Mouse (Mus musculus): Measurements from ENCODE around the gene Stt3b. TPM values are rescaled to one million over a fixed set of nuclear protein-coding genes. Genes with fewer than 3 reads are reported as not detected.

The Stt3b gene
- total and polyA plus RNA-seq, 3 experiments, result 22.2 to 56.5 (median 54.9) TPM

DNA sequence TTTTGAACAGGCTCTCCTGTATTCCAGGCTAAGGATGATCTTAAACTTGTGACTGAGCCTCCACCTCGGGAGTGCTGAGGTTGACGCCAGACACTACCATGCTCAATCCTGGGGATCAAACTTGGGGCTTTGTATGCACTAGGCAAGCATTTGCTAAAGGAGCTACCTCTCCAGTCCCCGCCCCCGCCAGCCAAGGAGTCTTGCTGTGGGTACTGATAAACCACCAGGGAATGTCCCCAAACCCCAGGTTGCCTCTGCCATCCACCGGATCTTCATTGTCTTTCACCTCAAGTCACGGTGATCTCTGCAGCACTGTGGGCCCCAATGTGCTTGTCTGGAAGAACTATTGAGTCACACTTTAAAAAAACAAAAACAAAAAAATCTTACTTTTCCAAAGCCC, 107.1 kb downstream of the Stt3b start:
- Histone ChIP-seq H3K36me3 (ENCODE audit: control insufficient read depth, insufficient read depth, low read length) (no peaks in the 10 kb centered on the region), H3K4me1 (ENCODE audit: control insufficient read depth, insufficient read depth, low read length) (no peaks in the 10 kb centered on the region), H3K79me2 (replicated peaks; ENCODE audit: control insufficient read depth, insufficient read depth, low read length) (no peaks in the 10 kb centered on the region), H3K4me3 (no peak overlapping the region), H3K27me3 (ENCODE audit: control insufficient read depth, insufficient read depth, low read length) (no peaks in the 10 kb centered on the region), H3K9ac (ENCODE audit: low read depth, low read length) (no peak overlapping the region), H3K27ac (no peak overlapping the region)
- no peak for DNase-seq
- 71% methylated on average over 6 of the region's 6 CpGs for WGBS
- no peak for TF ChIP-seq POLR2A (IDR thresholded peaks at IDR 0.05; ENCODE audit: insufficient read depth, low read depth, low read length)
- no peak for TF ChIP-seq EP300 (IDR thresholded peaks at IDR 0.05; ENCODE audit: insufficient read depth, low read depth, low read length)
- TF ChIP-seq CTCF (IDR thresholded peaks at IDR 0.05), result no peak
- intact Hi-C loops (cut with DNase I), result no loop called here

DNA sequence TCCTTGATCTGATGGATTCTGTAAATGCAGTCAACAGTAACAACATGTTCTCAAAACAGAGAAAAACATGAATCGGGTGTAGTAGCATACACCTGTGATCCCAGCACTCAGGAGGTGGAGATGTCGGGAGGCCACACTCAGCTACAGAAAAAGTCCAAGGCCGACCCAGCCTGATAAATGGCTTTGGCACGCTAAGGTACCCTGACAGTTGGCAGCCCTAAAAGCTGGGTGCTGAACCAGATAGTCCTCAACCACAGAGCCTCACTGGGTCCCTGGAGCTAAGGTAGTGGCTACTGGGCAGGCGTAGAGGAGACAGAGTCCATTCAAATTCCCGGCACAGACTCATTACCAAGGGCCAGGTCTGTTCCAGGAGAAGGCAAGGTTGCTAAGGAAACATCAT, 109.0 kb downstream of the Stt3b start:
- H3K27ac ChIP-seq, result no peak overlapping the region
- H3K9ac ChIP-seq (ENCODE audit: low read depth, low read length), result no peak overlapping the region
- no peaks in the 10 kb centered on the region for H3K79me2 ChIP-seq (replicated peaks; ENCODE audit: control insufficient read depth, insufficient read depth, low read length)
- 96% methylated on average over 6 of the region's 6 CpGs for WGBS
- TF ChIP-seq CTCF (IDR thresholded peaks at IDR 0.05) (no peak), POLR2A (IDR thresholded peaks at IDR 0.05; ENCODE audit: insufficient read depth, low read depth, low read length) (no peak), EP300 (IDR thresholded peaks at IDR 0.05; ENCODE audit: insufficient read depth, low read depth, low read length) (no peak)
- no peaks in the 10 kb centered on the region for H3K36me3 ChIP-seq (ENCODE audit: control insufficient read depth, insufficient read depth, low read length)
- DNase-seq, result no peak
- no peak overlapping the region for H3K4me3 ChIP-seq
- H3K4me1 ChIP-seq (ENCODE audit: control insufficient read depth, insufficient read depth, low read length), result no peaks in the 10 kb centered on the region
- no peaks in the 10 kb centered on the region for H3K27me3 ChIP-seq (ENCODE audit: control insufficient read depth, insufficient read depth, low read length)
- intact Hi-C loops (cut with DNase I), result no loop called here

DNA sequence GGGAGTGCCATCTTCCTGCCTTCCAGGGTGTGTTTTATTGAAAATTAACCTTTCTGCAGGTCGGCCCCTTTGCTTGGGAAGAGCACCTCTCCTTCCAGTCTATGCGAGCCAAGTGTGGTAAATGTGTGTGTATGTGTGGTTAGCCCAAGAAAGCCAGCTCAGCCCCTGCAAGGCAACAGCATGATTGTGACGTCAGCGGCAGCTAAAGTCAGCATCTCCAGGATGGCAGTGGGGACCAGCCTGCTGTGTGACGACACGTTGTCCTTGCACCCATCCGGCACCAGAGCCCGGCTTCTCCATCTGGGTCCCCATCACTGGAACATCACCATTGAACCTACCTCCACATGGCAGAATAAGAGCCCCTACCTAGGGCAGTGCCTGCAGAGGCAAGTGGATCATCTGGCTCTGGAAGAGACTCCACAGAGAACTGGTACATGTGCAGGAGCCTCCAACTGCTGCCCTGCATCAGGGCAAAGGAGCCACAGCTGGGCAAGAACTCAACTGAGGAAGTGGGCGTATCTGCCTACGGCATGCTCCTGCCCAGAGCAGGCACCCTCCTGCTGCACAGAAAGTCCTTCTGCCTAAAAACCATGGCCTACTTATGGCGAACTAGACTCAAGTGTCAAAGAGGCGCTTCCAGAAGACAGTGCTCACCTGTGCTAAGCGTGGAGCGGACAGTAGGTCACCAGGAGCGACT, 109.9 kb downstream of the Stt3b start:
- Histone ChIP-seq H3K36me3 (ENCODE audit: control insufficient read depth, insufficient read depth, low read length) (no peaks in the 10 kb centered on the region), H3K9ac (ENCODE audit: low read depth, low read length) (no peak overlapping the region), H3K27ac (no peak overlapping the region), H3K79me2 (replicated peaks; ENCODE audit: control insufficient read depth, insufficient read depth, low read length) (no peaks in the 10 kb centered on the region), H3K27me3 (ENCODE audit: control insufficient read depth, insufficient read depth, low read length) (no peaks in the 10 kb centered on the region), H3K4me1 (ENCODE audit: control insufficient read depth, insufficient read depth, low read length) (no peaks in the 10 kb centered on the region), H3K4me3 (no peak overlapping the region)
- 92% methylated on average over 15 of the region's 15 CpGs for WGBS
- intact Hi-C loops (cut with DNase I), result no loop called here
- no peak for DNase-seq
- no peak for TF ChIP-seq EP300 (IDR thresholded peaks at IDR 0.05; ENCODE audit: insufficient read depth, low read depth, low read length)
- no peak for TF ChIP-seq POLR2A (IDR thresholded peaks at IDR 0.05; ENCODE audit: insufficient read depth, low read depth, low read length)
- no peak for TF ChIP-seq CTCF (IDR thresholded peaks at IDR 0.05)

DNA sequence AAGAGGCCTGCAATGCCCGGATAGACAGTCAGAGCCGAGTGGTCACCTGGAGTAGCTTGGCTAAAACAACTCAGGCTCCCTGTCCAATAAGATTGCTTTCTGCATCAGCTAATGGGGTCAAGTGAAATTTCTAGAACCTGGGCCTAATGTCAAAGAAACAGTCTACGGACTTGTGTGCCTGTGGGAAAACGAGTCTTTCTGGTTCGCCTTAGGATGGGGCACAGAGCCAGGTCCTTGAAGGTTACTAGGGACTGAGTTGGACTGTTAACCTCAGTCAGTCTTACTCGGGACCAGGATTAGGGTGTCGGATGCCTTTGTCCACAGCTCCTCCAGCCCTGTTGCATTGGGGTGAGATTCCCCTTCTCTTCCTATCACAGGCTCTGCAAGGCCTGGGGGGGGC, 113.1 kb downstream of the Stt3b start:
- intact Hi-C loops (cut with DNase I), result no loop called here
- Histone ChIP-seq H3K4me1 (ENCODE audit: control insufficient read depth, insufficient read depth, low read length) (no peaks in the 10 kb centered on the region), H3K9ac (ENCODE audit: low read depth, low read length) (no peak overlapping the region), H3K27ac (no peak overlapping the region), H3K79me2 (replicated peaks; ENCODE audit: control insufficient read depth, insufficient read depth, low read length) (no peaks in the 10 kb centered on the region), H3K4me3 (no peak overlapping the region), H3K36me3 (ENCODE audit: control insufficient read depth, insufficient read depth, low read length) (no peaks in the 10 kb centered on the region), H3K27me3 (ENCODE audit: control insufficient read depth, insufficient read depth, low read length) (no peaks in the 10 kb centered on the region)
- 71% methylated on average over 7 of the region's 7 CpGs for WGBS
- TF ChIP-seq CTCF (IDR thresholded peaks at IDR 0.05), result no peak
- TF ChIP-seq POLR2A (IDR thresholded peaks at IDR 0.05; ENCODE audit: insufficient read depth, low read depth, low read length), result no peak
- no peak for TF ChIP-seq EP300 (IDR thresholded peaks at IDR 0.05; ENCODE audit: insufficient read depth, low read depth, low read length)
- DNase-seq, result no peak

DNA sequence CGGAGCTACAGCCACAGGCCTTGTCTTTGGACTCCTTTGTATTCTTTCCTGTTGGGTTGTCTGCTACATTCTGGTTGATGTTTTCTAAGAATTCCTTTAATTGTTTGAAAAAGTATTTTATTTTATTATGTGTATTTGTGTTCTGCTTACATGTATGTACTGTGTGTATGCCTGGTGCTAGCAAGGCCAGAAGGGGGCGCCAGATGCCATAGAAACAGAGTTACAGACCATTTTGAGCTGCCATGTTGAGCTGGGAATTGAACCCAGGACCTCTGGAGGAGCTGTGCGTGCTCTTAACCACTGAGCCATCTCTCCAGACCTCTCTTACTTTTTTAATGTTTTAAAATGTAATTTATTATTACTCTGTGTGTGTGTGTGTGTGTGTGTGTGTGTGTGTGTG, 117.3 kb downstream of the Stt3b start:
- Histone ChIP-seq H3K4me1 (ENCODE audit: control insufficient read depth, insufficient read depth, low read length) (no peaks in the 10 kb centered on the region), H3K27ac (no peak overlapping the region), H3K27me3 (ENCODE audit: control insufficient read depth, insufficient read depth, low read length) (no peaks in the 10 kb centered on the region), H3K36me3 (ENCODE audit: control insufficient read depth, insufficient read depth, low read length) (no peaks in the 10 kb centered on the region), H3K4me3 (no peak overlapping the region), H3K9ac (ENCODE audit: low read depth, low read length) (no peak overlapping the region), H3K79me2 (replicated peaks; ENCODE audit: control insufficient read depth, insufficient read depth, low read length) (no peaks in the 10 kb centered on the region)
- no peak for TF ChIP-seq POLR2A (IDR thresholded peaks at IDR 0.05; ENCODE audit: insufficient read depth, low read depth, low read length)
- 0 out of 2 replicates have a peak, but pooled peaks have one; percentile 13 for TF ChIP-seq CTCF (IDR thresholded peaks at IDR 0.05)
- 82% methylated on average over 3 of the region's 3 CpGs for WGBS
- no peak for DNase-seq
- intact Hi-C loops (cut with DNase I), result no loop called here

Data from heart, adult 2 months (tissue).